Mouse (Mus musculus) midbrain, embryonic 15.5 days (tissue): Measurements from ENCODE around the gene Pigx. TPM values are rescaled to one million over a fixed set of nuclear protein-coding genes. Genes with fewer than 3 reads are reported as not detected.
"Not testable (repeated sequence)": the region's sequence is repeated elsewhere in the genome, so short reads cannot be mapped to it uniquely, and the experiment has no call there.

Experiments
- ATAC-seq: fragments of 200-750 bp; cut with Nextera tagmentation; replicated peaks from 2 replicates; pipeline ENCODE4 v1.8.0; 2017; ENCODE audit warnings: moderate TSS enrichment
- H3K27ac ChIP-seq: fragments of 300-500 bp; sonication (generic); 2 replicates; pipeline ENCODE4 v1.5.1; 2015; ENCODE audit warnings: mild to moderate bottlenecking, inconsistent platforms
- H3K27me3 ChIP-seq: fragments of 300-500 bp; sonication (generic); replicated peaks from 2 replicates; pipeline ENCODE4 v1.6.1; 2015; ENCODE audit warnings: inconsistent platforms
- H3K36me3 ChIP-seq: fragments of 300-500 bp; sonication (generic); replicated peaks from 2 replicates; pipeline ENCODE4 v1.6.1; 2015; ENCODE audit warnings: inconsistent platforms
- H3K4me1 ChIP-seq: fragments of 300-500 bp; sonication (generic); 2 replicates; pipeline ENCODE4 v1.6.1; 2015; ENCODE audit warnings: inconsistent platforms
- H3K4me2 ChIP-seq: fragments of 300-500 bp; sonication (generic); 2 replicates; pipeline ENCODE4 v1.6.1; 2015; ENCODE audit warnings: inconsistent platforms, mild to moderate bottlenecking, moderate library complexity
- H3K4me3 ChIP-seq: fragments of 300-500 bp; sonication (generic); 2 replicates; pipeline ENCODE4 v1.5.1; 2015; ENCODE audit warnings: mild to moderate bottlenecking, inconsistent platforms
- H3K9ac ChIP-seq: fragments of 300-500 bp; sonication (generic); 2 replicates; pipeline ENCODE4 v1.6.1; 2015; ENCODE audit warnings: mild to moderate bottlenecking, inconsistent platforms
- H3K9me3 ChIP-seq: fragments of 300-500 bp; sonication (generic); 2 replicates; pipeline ENCODE4 v1.6.1; 2016; ENCODE audit warnings: inconsistent platforms
- WGBS: fragments of 180-500 bp; shearing (Covaris S2); methylation state at CpG from one replicate; pipeline ENCODE4 v1.1.7; 2015; ENCODE audit warnings: mixed read lengths; 5-methylcytosine and 5-hydroxymethylcytosine counted together
- polyA plus RNA-seq: library from polyadenylated mRNA; unstranded; fragments of >200 nt; fragmentation: Nextera tagmentation; extraction: Ambion mirVana; gene quantifications from 2 replicates; pipeline ENCODE4 v1.2.1, GENCODE M21; 2015

Gene Pigx
- polyA plus RNA-seq, 1 experiment from 2014 or later: 106 TPM

DNA sequence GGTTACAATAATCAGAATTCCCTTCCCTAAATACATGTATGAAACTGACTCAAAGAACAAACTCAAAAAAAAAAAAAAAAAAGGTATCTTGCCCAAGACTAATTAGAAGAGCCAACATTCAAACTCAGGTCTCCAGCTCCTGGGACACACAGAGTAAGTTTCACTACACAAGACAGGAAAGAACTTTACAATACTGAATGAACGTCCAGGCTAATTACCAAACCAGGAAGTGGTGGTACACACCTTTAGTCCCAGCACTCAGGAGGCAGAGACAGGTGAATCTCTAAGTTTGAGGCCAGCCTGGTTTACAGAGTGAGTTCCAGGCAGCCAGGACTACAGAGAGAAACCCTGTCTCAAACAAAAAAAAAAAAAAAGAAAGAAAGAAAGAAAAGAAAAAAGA, 23.8 kb downstream of the Pigx start:
- Histone ChIP-seq H3K9ac (no peak overlapping the region), H3K4me2 (no peak overlapping the region), H3K9me3 (no peaks in the 10 kb centered on the region), H3K4me1 (peaks cover 27% of the 10 kb centered on the region), H3K36me3 (no peaks in the 10 kb centered on the region), H3K27ac (no peak overlapping the region), H3K27me3 (no peaks in the 10 kb centered on the region), H3K4me3 (no peak overlapping the region)
- 74% methylated on average over 1 of the region's 1 CpGs for WGBS
- no peak for ATAC-seq

GRCm38 (mm10) chr16:32070070-32070469, 29.5 kb downstream of the Pigx start:
- not testable (repeated sequence) for H3K4me3 ChIP-seq, ATAC-seq
- WGBS: 76% methylated on average over 4 of the region's 4 CpGs

GRCm38 (mm10) chr16:32068389-32069300, 30.9 kb downstream of the Pigx start:
- 86% methylated on average over 12 of the region's 12 CpGs for WGBS
- no peaks in the 10 kb centered on the region for H3K9me3 ChIP-seq

More at GRCm38 (mm10) chr16:32070070-32070469, 29.5 kb downstream of the Pigx start:
- not testable (repeated sequence) for H3K4me2 ChIP-seq, H3K9ac ChIP-seq, H3K36me3 ChIP-seq, H3K9me3 ChIP-seq, H3K27me3 ChIP-seq, H3K4me1 ChIP-seq, H3K27ac ChIP-seq

DNA sequence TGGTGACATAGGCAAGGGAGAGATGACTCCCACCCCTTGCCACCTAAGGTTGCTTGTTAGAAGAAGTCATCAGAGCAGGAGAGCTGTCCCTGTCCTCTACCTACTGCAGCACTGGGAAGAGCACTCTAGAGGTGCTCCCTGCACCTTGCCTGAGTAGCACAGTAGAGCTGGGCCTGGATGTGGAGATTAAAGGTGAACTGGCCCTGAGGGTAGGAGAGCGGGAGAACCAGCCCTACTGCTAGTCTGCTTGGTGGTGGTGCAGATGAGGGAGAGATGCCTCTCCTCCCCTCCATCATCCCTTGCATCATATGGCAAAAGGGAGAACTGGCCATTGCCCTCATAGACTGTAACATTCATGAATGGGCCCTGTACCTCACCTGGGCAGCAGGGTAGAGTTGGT, 32.6 kb downstream of the Pigx start:
- no peak for ATAC-seq

More at GRCm38 (mm10) chr16:32068389-32069300, 30.9 kb downstream of the Pigx start:
- Histone ChIP-seq H3K4me1 (0 out of 2 replicates have a peak, but pooled peaks cover 3% of the 10 kb centered on the region), H3K4me2 (no peak overlapping the region), H3K9ac (no peak overlapping the region), H3K4me3 (no peak overlapping the region), H3K27me3 (no peaks in the 10 kb centered on the region), H3K36me3 (no peaks in the 10 kb centered on the region), H3K27ac (no peak overlapping the region)
- ATAC-seq: no peak

DNA sequence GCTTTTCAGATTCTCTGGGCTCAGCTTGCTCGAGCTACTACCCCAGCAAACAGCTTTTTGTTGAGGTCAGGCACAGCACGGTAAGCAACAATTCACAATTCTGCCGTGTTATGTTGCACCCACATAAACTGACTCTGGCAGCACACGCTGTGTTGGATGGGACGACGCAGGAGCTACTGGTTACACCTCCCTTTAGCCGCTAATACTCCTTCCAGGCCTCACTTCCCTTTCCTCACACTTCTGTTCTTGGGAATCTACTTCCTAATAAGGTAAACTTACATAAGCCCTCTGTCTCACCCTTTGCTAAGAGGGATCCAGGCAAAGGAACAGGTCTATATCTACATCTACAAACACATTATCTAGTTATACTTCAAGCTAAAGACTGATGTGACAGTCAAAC, 35.6 kb downstream of the Pigx start:
- no peak overlapping the region for H3K27ac ChIP-seq
- no peaks in the 10 kb centered on the region for H3K36me3 ChIP-seq
- ATAC-seq: no peak
- WGBS: 89% methylated on average over 7 of the region's 7 CpGs
- 0 out of 2 replicates have a peak, but pooled peaks cover 3% of the 10 kb centered on the region for H3K4me1 ChIP-seq
- H3K4me2 ChIP-seq: no peak overlapping the region
- no peak overlapping the region for H3K4me3 ChIP-seq
- H3K9me3 ChIP-seq: no peaks in the 10 kb centered on the region
- H3K9ac ChIP-seq: no peak overlapping the region
- no peaks in the 10 kb centered on the region for H3K27me3 ChIP-seq

More for the DNA sequence above, 32.6 kb downstream of the Pigx start:
- 0 out of 2 replicates have a peak, but pooled peaks cover 3% of the 10 kb centered on the region for H3K4me1 ChIP-seq
- WGBS: 100% methylated on average over 1 of the region's 1 CpGs
- H3K9me3 ChIP-seq: no peaks in the 10 kb centered on the region
- H3K4me3 ChIP-seq: no peak overlapping the region
- H3K4me2 ChIP-seq: no peak overlapping the region
- H3K27me3 ChIP-seq: no peaks in the 10 kb centered on the region
- H3K9ac ChIP-seq: no peak overlapping the region
- H3K27ac ChIP-seq: no peak overlapping the region
- no peaks in the 10 kb centered on the region for H3K36me3 ChIP-seq

DNA sequence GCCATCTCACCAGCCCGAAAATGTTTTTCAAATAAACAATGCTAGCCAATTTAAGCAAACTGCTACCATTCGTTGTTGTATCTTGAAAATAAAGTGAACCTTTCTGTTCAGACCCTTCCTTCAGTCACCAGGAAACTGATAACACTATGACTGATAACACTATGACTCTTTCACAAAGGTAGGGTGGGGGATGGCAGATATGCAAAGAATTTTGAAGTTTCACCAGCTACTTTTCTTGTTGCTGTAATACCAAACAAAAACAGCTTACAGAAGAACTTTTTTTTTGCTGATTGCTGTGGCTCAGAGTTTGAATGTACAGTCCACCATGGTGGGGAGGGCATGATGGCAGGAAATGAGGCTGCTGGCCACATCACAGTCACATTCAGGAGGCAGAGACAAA, 37.3 kb downstream of the Pigx start:
- Histone ChIP-seq H3K27ac (no peak overlapping the region), H3K4me2 (no peak overlapping the region), H3K4me1 (0 out of 2 replicates have a peak, but pooled peaks cover 3% of the 10 kb centered on the region), H3K36me3 (no peaks in the 10 kb centered on the region), H3K9ac (no peak overlapping the region), H3K4me3 (no peak overlapping the region), H3K27me3 (no peaks in the 10 kb centered on the region), H3K9me3 (no peaks in the 10 kb centered on the region)
- WGBS: 80% methylated on average over 2 of the region's 2 CpGs
- ATAC-seq: no peak

GRCm38 (mm10) chr16:32059840-32060523, 39.6 kb downstream of the Pigx start:
- no peak for ATAC-seq
- no peaks in the 10 kb centered on the region for H3K4me1 ChIP-seq
- H3K4me3 ChIP-seq: no peak overlapping the region
- H3K9me3 ChIP-seq: no peaks in the 10 kb centered on the region
- no peak overlapping the region for H3K9ac ChIP-seq
- 85% methylated on average over 6 of the region's 6 CpGs for WGBS
- H3K27me3 ChIP-seq: no peaks in the 10 kb centered on the region
- H3K27ac ChIP-seq: no peak overlapping the region
- H3K4me2 ChIP-seq: no peak overlapping the region
- no peaks in the 10 kb centered on the region for H3K36me3 ChIP-seq

GRCm38 (mm10) chr16:32058817-32059216, 40.7 kb downstream of the Pigx start:
- no peak for ATAC-seq
- no peaks in the 10 kb centered on the region for H3K36me3 ChIP-seq
- H3K9ac ChIP-seq: no peak overlapping the region
- no peak overlapping the region for H3K4me2 ChIP-seq
- no peaks in the 10 kb centered on the region for H3K27me3 ChIP-seq
- no peaks in the 10 kb centered on the region for H3K9me3 ChIP-seq
- no peak overlapping the region for H3K27ac ChIP-seq
- 83% methylated on average over 5 of the region's 5 CpGs for WGBS
- H3K4me1 ChIP-seq: no peaks in the 10 kb centered on the region
- H3K4me3 ChIP-seq: no peak overlapping the region

DNA sequence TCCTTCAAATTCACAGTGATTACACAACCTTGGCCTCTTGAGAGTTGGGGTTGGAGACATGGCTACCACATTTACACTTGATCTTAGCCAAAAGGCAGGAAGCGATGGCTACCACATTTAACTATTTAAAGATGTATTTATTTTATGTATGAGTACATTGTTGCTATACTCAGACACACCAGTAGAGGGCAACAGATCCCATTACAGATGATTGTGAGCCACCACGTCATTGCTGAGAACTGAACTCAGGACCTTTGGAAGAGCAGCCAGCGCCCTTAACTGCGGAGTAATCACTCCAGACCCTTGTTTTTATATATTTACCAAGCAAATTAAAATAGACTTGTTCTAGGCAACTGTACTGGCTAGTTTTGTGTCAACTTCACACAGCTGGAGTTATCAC, 57.2 kb downstream of the Pigx start:
- Histone ChIP-seq H3K27me3 (no peaks in the 10 kb centered on the region), H3K4me2 (no peak overlapping the region), H3K36me3 (peaks cover 38% of the 10 kb centered on the region; the same call in 1 of the 2 replicates), H3K9ac (no peak overlapping the region), H3K9me3 (no peaks in the 10 kb centered on the region), H3K27ac (no peak overlapping the region), H3K4me3 (no peak overlapping the region), H3K4me1 (no peaks in the 10 kb centered on the region)
- no peak for ATAC-seq
- 95% methylated on average over 4 of the region's 4 CpGs for WGBS

Other genes with a start within 250 kb of the Pigx start
- gene Meltf, start 220.9 kb downstream of the Pigx start, polyA plus RNA-seq: 0.12 and 0.33 TPM in 2 replicates
- 2.8 and 3.4 TPM in 2 replicates for gene Pigz, start 165.9 kb downstream of the Pigx start, polyA plus RNA-seq
- gene 0610012G03Rik, start 151.2 kb downstream of the Pigx start, polyA plus RNA-seq: 115 and 121 TPM in 2 replicates
- 98.1 and 98.9 TPM in 2 replicates for gene Ncbp2, start 151.2 kb downstream of the Pigx start, polyA plus RNA-seq
- gene Senp5, start 96.5 kb downstream of the Pigx start, polyA plus RNA-seq: 16.0 and 17.8 TPM in 2 replicates
- gene Pak2, start 20.4 kb downstream of the Pigx start, polyA plus RNA-seq: 36.2 and 37.6 TPM in 2 replicates
- 43.2 and 45.2 TPM in 2 replicates for gene Cep19, start 60 bp upstream of the Pigx start, polyA plus RNA-seq
- 8.4 and 8.6 TPM in 2 replicates for gene Nrros, start 65.9 kb upstream of the Pigx start, polyA plus RNA-seq
- gene Bex6, start 80.1 kb upstream of the Pigx start, polyA plus RNA-seq: not detected in 2 replicates
- gene Fbxo45, start 147.4 kb upstream of the Pigx start, polyA plus RNA-seq: 21.1 and 22.6 TPM in 2 replicates
- gene Wdr53, start 147.5 kb upstream of the Pigx start, polyA plus RNA-seq: 13.7 and 15.6 TPM in 2 replicates
- gene Smco1, start 171.7 kb upstream of the Pigx start, polyA plus RNA-seq: 0.13 TPM in 1 of 2 replicates, not detected in the other
- 28.4 and 30.5 TPM in 2 replicates for gene Rnf168, start 177.7 kb upstream of the Pigx start, polyA plus RNA-seq
- 22.0 and 25.7 TPM in 2 replicates for gene Ubxn7, start 232.5 kb upstream of the Pigx start, polyA plus RNA-seq